Mouse (Mus musculus) lung, adult 2 months (tissue): ENCODE measurements around the gene Zmat3.

Experiments used
- CTCF ChIP-seq: fragments of 200-500 bp; IDR thresholded peaks from 2 replicates; pipeline ENCODE4 v1.5.1; 2011; ENCODE audit warnings: mild to moderate bottlenecking, low read length, control low read depth; ENCODE audit not compliant: insufficient read depth
- POLR2A ChIP-seq: fragments of 200-500 bp; IDR thresholded peaks from 2 replicates; pipeline ENCODE4 v1.6.1; 2011; ENCODE audit warnings: low read depth, mild to moderate bottlenecking, control low read depth, low read length, borderline replicate concordance; ENCODE audit errors: extremely low read depth

DNA sequence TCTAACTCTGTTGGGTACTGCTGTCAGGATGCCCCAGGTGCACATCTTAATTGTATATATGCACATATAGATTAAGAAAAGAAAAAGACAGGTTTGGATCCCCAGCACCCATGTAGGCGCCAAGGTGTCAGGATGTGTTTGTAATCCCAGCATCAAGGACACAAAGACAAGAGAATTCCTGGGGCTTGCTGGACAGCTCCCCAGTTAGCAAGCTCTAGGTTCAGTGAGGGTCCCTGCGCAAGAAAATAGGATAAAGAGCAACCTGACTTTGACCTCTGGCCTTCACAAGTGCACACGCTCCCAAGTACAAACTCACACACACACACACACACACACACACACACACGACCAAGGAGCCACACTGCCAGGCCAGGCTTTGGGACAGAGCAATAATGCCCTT, 73.8 kb downstream of the Zmat3 start:
- no peak for TF ChIP-seq POLR2A
- no peak for TF ChIP-seq CTCF
